In genomic region chr11:48314500-48314899, GRCm38 (mm10) we compare ENCODE assay signal across 25 mouse cellular contexts.
DNase-seq lines count a peak whose midpoint lies in the region; ATAC-seq and TF ChIP-seq lines count a peak whose summit lies in the region.
"Had no signal": no experiment of that assay in that cellular context is flagged by ENCODE, and none has a peak within 500 bp of the region (broad histone marks: within the 10 kb centered on the region; RNA-seq: fewer than 3 reads in every experiment).

No protein-coding gene starts in this region.

- no peaks in the 10 kb centered on the region for H3K36me3 ChIP-seq in hindbrain, embryonic 11.5 days (ENCODE audit: control insufficient read depth, insufficient read depth, low read length)
- H3K36me3 ChIP-seq in hindbrain, embryonic 13.5 days, result no peaks in the 10 kb centered on the region
- no peaks in the 10 kb centered on the region for H3K36me3 ChIP-seq in embryonic facial prominence, embryonic 10.5 days (replicated peaks)
- H3K36me3 ChIP-seq in limb, embryonic 10.5 days, result no peaks in the 10 kb centered on the region
- H3K36me3 ChIP-seq: G1E; heart, embryonic 13.5 days; lung, embryonic 15.5 days; neural tube, embryonic 12.5 days; stomach, embryonic 15.5 days had no signal

- no peaks in the 10 kb centered on the region for H3K27me3 ChIP-seq in hindbrain, embryonic 11.5 days (ENCODE audit: control insufficient read depth, insufficient read depth, low read length)
- H3K27me3 ChIP-seq in hindbrain, embryonic 13.5 days, result no peaks in the 10 kb centered on the region
- H3K27me3 ChIP-seq in embryonic facial prominence, embryonic 10.5 days (replicated peaks; ENCODE audit: low read depth, poor library complexity, severe bottlenecking), result no peaks in the 10 kb centered on the region
- no peaks in the 10 kb centered on the region for H3K27me3 ChIP-seq in limb, embryonic 10.5 days (ENCODE audit: low read depth, poor library complexity, severe bottlenecking)
- H3K27me3 ChIP-seq in cerebellum, adult 2 months (ENCODE audit: control insufficient read depth, insufficient read depth, low read length), result no peaks in the 10 kb centered on the region
- H3K27me3 ChIP-seq: heart, embryonic 13.5 days; lung, embryonic 15.5 days; neural tube, embryonic 12.5 days; stomach, embryonic 15.5 days had no signal

- no peak overlapping the region for H3K4me2 ChIP-seq in hindbrain, embryonic 11.5 days (replicated peaks; ENCODE audit: low read depth, low read length)
- no peak overlapping the region for H3K4me2 ChIP-seq in hindbrain, embryonic 13.5 days
- H3K4me2 ChIP-seq: heart, embryonic 13.5 days; liver, embryonic 11.5 days; lung, embryonic 15.5 days; midbrain, embryonic 11.5 days; neural tube, embryonic 12.5 days; stomach, embryonic 15.5 days had no signal

- no peak overlapping the region for H3K9ac ChIP-seq in hindbrain, embryonic 11.5 days (ENCODE audit: low read depth, low read length)
- H3K9ac ChIP-seq in hindbrain, embryonic 13.5 days, result no peak overlapping the region
- H3K9ac ChIP-seq: heart, embryonic 13.5 days; lung, embryonic 15.5 days; neural tube, embryonic 12.5 days; stomach, embryonic 15.5 days had no signal

- DNase-seq in hindbrain, embryonic 11.5 days (ENCODE audit: low spot score), result peak; percentile 1
- DNase-seq in embryonic facial prominence, embryonic 10.5 days (ENCODE audit: low spot score), result peak; percentile 64
- peak; percentile 45 for DNase-seq in limb, embryonic 10.5 days (ENCODE audit: low spot score)
- peak; percentile 51 for DNase-seq in mesoderm, embryonic 11.5 days (ENCODE audit: low read depth, low spot score)
- no peak for DNase-seq in heart, adult 18-20 months
- no peak for DNase-seq in cerebellum, adult 2 months
- DNase-seq in urinary bladder, adult 2 months (ENCODE audit: low spot score), result no peak
- DNase-seq: adrenal gland, postnatal 10 days; cerebellum, adult 11-12 months; cerebellum, postnatal 14 days; gastrocnemius, postnatal 36 days; heart, postnatal 10 days; kidney, postnatal 25 days; right cerebral cortex, postnatal 14 days had no signal

- ATAC-seq in hindbrain, embryonic 11.5 days (ENCODE audit: low FRiP score), result no peak
- ATAC-seq in hindbrain, embryonic 13.5 days (ENCODE audit: low FRiP score), result no peak
- ATAC-seq: forebrain, embryonic 14.5 days; intestine, postnatal 0 days; midbrain, embryonic 16.5 days had no signal

- no peaks in the 10 kb centered on the region for H3K9me3 ChIP-seq in hindbrain, embryonic 11.5 days (ENCODE audit: control insufficient read depth, low read length)
- H3K9me3 ChIP-seq in hindbrain, embryonic 13.5 days, result no peaks in the 10 kb centered on the region
- H3K9me3 ChIP-seq in embryonic facial prominence, embryonic 10.5 days, result no peaks in the 10 kb centered on the region
- H3K9me3 ChIP-seq in limb, embryonic 10.5 days (replicated peaks), result no peaks in the 10 kb centered on the region
- H3K9me3 ChIP-seq: G1E; heart, embryonic 13.5 days; lung, embryonic 15.5 days; neural tube, embryonic 12.5 days; stomach, embryonic 15.5 days had no signal

- 77% methylated on average over 1 of the region's 1 CpGs for WGBS in hindbrain, embryonic 11.5 days
- WGBS in hindbrain, embryonic 13.5 days, result 79% methylated on average over 1 of the region's 1 CpGs
- WGBS in embryonic facial prominence, embryonic 10.5 days, result 34% methylated on average over 1 of the region's 1 CpGs
- 22% methylated on average over 1 of the region's 1 CpGs for WGBS in limb, embryonic 10.5 days
- 68% methylated on average over 1 of the region's 1 CpGs for WGBS in cerebellum, adult 2 months

- no peaks in the 10 kb centered on the region for H3K4me1 ChIP-seq in hindbrain, embryonic 11.5 days (replicated peaks; ENCODE audit: control insufficient read depth, insufficient read depth, low read length)
- no peaks in the 10 kb centered on the region for H3K4me1 ChIP-seq in hindbrain, embryonic 13.5 days (replicated peaks)
- no peaks in the 10 kb centered on the region; the same call in 1 of the 2 replicates for H3K4me1 ChIP-seq in embryonic facial prominence, embryonic 10.5 days
- H3K4me1 ChIP-seq in limb, embryonic 10.5 days, result peaks cover 6% of the 10 kb centered on the region; the same call in 1 of the 2 replicates
- H3K4me1 ChIP-seq in cerebellum, adult 2 months (ENCODE audit: control insufficient read depth, insufficient read depth, low read length), result no peaks in the 10 kb centered on the region
- H3K4me1 ChIP-seq: heart, embryonic 13.5 days; lung, embryonic 15.5 days; neural tube, embryonic 12.5 days; stomach, embryonic 15.5 days had no signal

- no peak overlapping the region for H3K27ac ChIP-seq in hindbrain, embryonic 11.5 days (ENCODE audit: low read depth, low read length)
- H3K27ac ChIP-seq in hindbrain, embryonic 13.5 days, result no peak overlapping the region
- no peak overlapping the region for H3K27ac ChIP-seq in embryonic facial prominence, embryonic 10.5 days (replicated peaks)
- no peak overlapping the region for H3K27ac ChIP-seq in limb, embryonic 10.5 days
- H3K27ac ChIP-seq in cerebellum, adult 2 months (ENCODE audit: insufficient read depth, low read length), result no peak overlapping the region
- H3K27ac ChIP-seq: heart, embryonic 13.5 days; lung, embryonic 15.5 days; neural tube, embryonic 12.5 days; stomach, embryonic 15.5 days had no signal

- TF ChIP-seq CTCF in cerebellum, adult 2 months (IDR thresholded peaks at IDR 0.05; ENCODE audit: borderline replicate concordance, insufficient read depth, low read depth, low read length), result no peak

- TF ChIP-seq POLR2A in cerebellum, adult 2 months (IDR thresholded peaks at IDR 0.05; ENCODE audit: borderline replicate concordance, insufficient read depth, low read length), result no peak

- H3K4me3 ChIP-seq in hindbrain, embryonic 11.5 days (ENCODE audit: low read depth, low read length), result no peak overlapping the region
- no peak overlapping the region for H3K4me3 ChIP-seq in hindbrain, embryonic 13.5 days
- no peak overlapping the region for H3K4me3 ChIP-seq in embryonic facial prominence, embryonic 10.5 days
- H3K4me3 ChIP-seq in limb, embryonic 10.5 days, result no peak overlapping the region
- H3K4me3 ChIP-seq in cerebellum, adult 2 months (replicated peaks; ENCODE audit: insufficient read depth, low read depth, low read length), result no peak overlapping the region
- H3K4me3 ChIP-seq: heart, embryonic 13.5 days; lung, embryonic 15.5 days; neural tube, embryonic 12.5 days; stomach, embryonic 15.5 days had no signal

Comparison
In these comparisons a context has a peak if more than half of its experiments do, and no peak if none do; other contexts are left out.
1. DNase-seq: peak in hindbrain, embryonic 11.5 days (single experiment), embryonic facial prominence, embryonic 10.5 days (single experiment), limb, embryonic 10.5 days (single experiment) and mesoderm, embryonic 11.5 days (single experiment); none in heart, adult 18-20 months (0 of 2), cerebellum, adult 2 months (0 of 2) and urinary bladder, adult 2 months (single experiment).